Mouse (Mus musculus): ENCODE results near the gene Bmyc.
"Not testable (repeated sequence)": the region's sequence is repeated elsewhere in the genome, so short reads cannot be mapped to it uniquely, and the experiment has no call there.

The Bmyc gene

GRCm38 (mm10) chr2:25733199-25733930 lies 26.8 kb downstream of the Bmyc start:
- no peak for DNase-seq (ENCODE audit: low read depth)

- DNase-seq (ENCODE audit: low read depth), result not testable (repeated sequence)
Measured at GRCm38 (mm10) chr2:25736709-25737108, 30.2 kb downstream of the Bmyc start, which contains the start of gene Obp2b. Obp2b (plus strand) TSS chr2:25737009.

- DNase-seq (ENCODE audit: low read depth), result no peak
Measured at GRCm38 (mm10) chr2:25741671-25742070, 35.1 kb downstream of the Bmyc start.

GRCm38 (mm10) chr2:25754201-25754600 lies 47.7 kb downstream of the Bmyc start:
- no peak for DNase-seq (ENCODE audit: low read depth)
